Mouse (Mus musculus): ENCODE data around the gene 4930404H24Rik. TPM values are rescaled to one million over a fixed set of nuclear protein-coding genes. Genes with fewer than 3 reads are reported as not detected.
A peak's percentile ranks its signal among the peaks of the same experiment; 100 is the strongest.
"Not testable (repeated sequence)": the region's sequence is repeated elsewhere in the genome, so short reads cannot be mapped to it uniquely, and the experiment has no call there.

Gene 4930404H24Rik
- polyA plus RNA-seq, 1 experiment from 2014 or later: not detected

GRCm38 (mm10) chr2:153490940-153491339 is 1.6 kb upstream of the 4930404H24Rik start:
- Histone ChIP-seq H3K4me1 (ENCODE audit: control insufficient read depth, insufficient read depth, low read length) (peaks cover 34% of the 10 kb centered on the region), H3K27ac (ENCODE audit: low read depth, low read length) (no peak overlapping the region), H3K36me3 (ENCODE audit: control insufficient read depth, insufficient read depth, low read length) (no peaks in the 10 kb centered on the region), H3K9me3 (ENCODE audit: control insufficient read depth, low read length) (no peaks in the 10 kb centered on the region), H3K27me3 (ENCODE audit: control insufficient read depth, insufficient read depth, low read length) (peaks cover 32% of the 10 kb centered on the region), H3K4me2 (0 out of 2 replicates have a peak overlapping the region, but pooled peaks have one; percentile 4), H3K9ac (ENCODE audit: low read length) (no peak overlapping the region), H3K4me3 (ENCODE audit: low read depth, low read length) (no peak overlapping the region)
- no peak for DNase-seq (ENCODE audit: low spot score, missing footprints)
- 19% methylated on average over 5 of the region's 5 CpGs for WGBS
- no peak for ATAC-seq (ENCODE audit: low FRiP score)

GRCm38 (mm10) chr2:153491512-153492178 is 945 bp upstream of the 4930404H24Rik start:
- ATAC-seq (ENCODE audit: low FRiP score) (peak; percentile 7; the same call in 1 of the 2 replicates), DNase-seq (ENCODE audit: low spot score, missing footprints) (no peak)
- no peaks in the 10 kb centered on the region for H3K9me3 ChIP-seq (ENCODE audit: control insufficient read depth, low read length)
- 8% methylated on average over 18 of the region's 18 CpGs for WGBS
- H3K4me2 ChIP-seq: peak overlapping the region; percentile 68
- no peaks in the 10 kb centered on the region for H3K36me3 ChIP-seq (ENCODE audit: control insufficient read depth, insufficient read depth, low read length)
- peaks cover 33% of the 10 kb centered on the region for H3K27me3 ChIP-seq (ENCODE audit: control insufficient read depth, insufficient read depth, low read length)
- H3K9ac ChIP-seq (ENCODE audit: low read length): peak overlapping the region; percentile 53
- H3K4me3 ChIP-seq (ENCODE audit: low read depth, low read length): peak overlapping the region; percentile 47
- H3K27ac ChIP-seq (ENCODE audit: low read depth, low read length): peak overlapping the region; percentile 55
- H3K4me1 ChIP-seq (ENCODE audit: control insufficient read depth, insufficient read depth, low read length): peaks cover 41% of the 10 kb centered on the region

GRCm38 (mm10) chr2:153492179-153492517 is 442 bp upstream of the 4930404H24Rik start:
- Histone ChIP-seq H3K4me2 (peak overlapping the region; percentile 68), H3K4me1 (ENCODE audit: control insufficient read depth, insufficient read depth, low read length) (peaks cover 46% of the 10 kb centered on the region), H3K36me3 (ENCODE audit: control insufficient read depth, insufficient read depth, low read length) (no peaks in the 10 kb centered on the region), H3K9ac (ENCODE audit: low read length) (peak overlapping the region; percentile 53), H3K4me3 (ENCODE audit: low read depth, low read length) (peak overlapping the region; percentile 47), H3K27ac (ENCODE audit: low read depth, low read length) (peak overlapping the region; percentile 55), H3K27me3 (ENCODE audit: control insufficient read depth, insufficient read depth, low read length) (peaks cover 33% of the 10 kb centered on the region), H3K9me3 (ENCODE audit: control insufficient read depth, low read length) (no peaks in the 10 kb centered on the region)
- 2% methylated on average over 20 of the region's 24 CpGs for WGBS
- DNase-seq (ENCODE audit: low spot score, missing footprints) (no peak), ATAC-seq (ENCODE audit: low FRiP score) (peak; percentile 59)

GRCm38 (mm10) chr2:153493393-153493731 is 772 bp downstream of the 4930404H24Rik start:
- H3K27me3 ChIP-seq (ENCODE audit: control insufficient read depth, insufficient read depth, low read length): peaks cover 33% of the 10 kb centered on the region
- H3K9ac ChIP-seq (ENCODE audit: low read length): peak overlapping the region; percentile 53
- peaks cover 55% of the 10 kb centered on the region for H3K4me1 ChIP-seq (ENCODE audit: control insufficient read depth, insufficient read depth, low read length)
- no peaks in the 10 kb centered on the region for H3K36me3 ChIP-seq (ENCODE audit: control insufficient read depth, insufficient read depth, low read length)
- H3K4me3 ChIP-seq (ENCODE audit: low read depth, low read length): peak overlapping the region; percentile 47; the same call in 1 of the 2 replicates
- no peaks in the 10 kb centered on the region for H3K9me3 ChIP-seq (ENCODE audit: control insufficient read depth, low read length)
- peak overlapping the region; percentile 68 for H3K4me2 ChIP-seq
- 24% methylated on average over 2 of the region's 2 CpGs for WGBS
- ATAC-seq (ENCODE audit: low FRiP score) (no peak), DNase-seq (ENCODE audit: low spot score, missing footprints) (no peak)
- H3K27ac ChIP-seq (ENCODE audit: low read depth, low read length): peak overlapping the region; percentile 55

- H3K9ac ChIP-seq (ENCODE audit: low read length): 0 out of 2 replicates have a peak overlapping the region, but pooled peaks have one; percentile 22
Measured at GRCm38 (mm10) chr2:153493781-153494292, 1.2 kb downstream of the 4930404H24Rik start.

GRCm38 (mm10) chr2:153494293-153494811 is 1.8 kb downstream of the 4930404H24Rik start:
- ATAC-seq (ENCODE audit: low FRiP score) (no peak), DNase-seq (ENCODE audit: low spot score, missing footprints) (peak; percentile 87)
- WGBS: 37% methylated on average over 9 of the region's 9 CpGs
- H3K4me1 ChIP-seq (ENCODE audit: control insufficient read depth, insufficient read depth, low read length): peaks cover 55% of the 10 kb centered on the region
- H3K9ac ChIP-seq (ENCODE audit: low read length): peak overlapping the region; percentile 22; the same call in 1 of the 2 replicates
- H3K36me3 ChIP-seq (ENCODE audit: control insufficient read depth, insufficient read depth, low read length): no peaks in the 10 kb centered on the region
- H3K9me3 ChIP-seq (ENCODE audit: control insufficient read depth, low read length): no peaks in the 10 kb centered on the region
- H3K27ac ChIP-seq (ENCODE audit: low read depth, low read length): 0 out of 2 replicates have a peak overlapping the region, but pooled peaks have one; percentile 9
- H3K4me2 ChIP-seq: no peak overlapping the region
- no peak overlapping the region for H3K4me3 ChIP-seq (ENCODE audit: low read depth, low read length)
- peaks cover 33% of the 10 kb centered on the region for H3K27me3 ChIP-seq (ENCODE audit: control insufficient read depth, insufficient read depth, low read length)

More at GRCm38 (mm10) chr2:153493781-153494292, 1.2 kb downstream of the 4930404H24Rik start:
- H3K9me3 ChIP-seq (ENCODE audit: control insufficient read depth, low read length): no peaks in the 10 kb centered on the region
- no peak overlapping the region for H3K4me3 ChIP-seq (ENCODE audit: low read depth, low read length)
- no peaks in the 10 kb centered on the region for H3K36me3 ChIP-seq (ENCODE audit: control insufficient read depth, insufficient read depth, low read length)
- 16% methylated on average over 6 of the region's 6 CpGs for WGBS
- H3K4me2 ChIP-seq: no peak overlapping the region
- peak overlapping the region; percentile 55; the same call in 1 of the 2 replicates for H3K27ac ChIP-seq (ENCODE audit: low read depth, low read length)
- H3K4me1 ChIP-seq (ENCODE audit: control insufficient read depth, insufficient read depth, low read length): peaks cover 55% of the 10 kb centered on the region
- ATAC-seq (ENCODE audit: low FRiP score) (no peak), DNase-seq (ENCODE audit: low spot score, missing footprints) (no peak)
- H3K27me3 ChIP-seq (ENCODE audit: control insufficient read depth, insufficient read depth, low read length): peaks cover 33% of the 10 kb centered on the region

GRCm38 (mm10) chr2:153495391-153495790 is 2.8 kb downstream of the 4930404H24Rik start:
- H3K9me3 ChIP-seq (ENCODE audit: control insufficient read depth, low read length); H3K36me3 ChIP-seq (ENCODE audit: control insufficient read depth, insufficient read depth, low read length); ATAC-seq (ENCODE audit: low FRiP score); H3K4me2 ChIP-seq; H3K9ac ChIP-seq (ENCODE audit: low read length); DNase-seq (ENCODE audit: low spot score, missing footprints); H3K4me3 ChIP-seq (ENCODE audit: low read depth, low read length); H3K27ac ChIP-seq (ENCODE audit: low read depth, low read length): not testable (repeated sequence)
- Histone ChIP-seq H3K4me1 (ENCODE audit: control insufficient read depth, insufficient read depth, low read length) (peaks cover 55% of the 10 kb centered on the region), H3K27me3 (ENCODE audit: control insufficient read depth, insufficient read depth, low read length) (peaks cover 33% of the 10 kb centered on the region)
- WGBS: 86% methylated on average over 4 of the region's 4 CpGs

- DNase-seq (ENCODE audit: low spot score, missing footprints) (no peak), ATAC-seq (ENCODE audit: low FRiP score) (no peak)
- Histone ChIP-seq H3K36me3 (ENCODE audit: control insufficient read depth, insufficient read depth, low read length) (no peaks in the 10 kb centered on the region), H3K9me3 (ENCODE audit: control insufficient read depth, low read length) (no peaks in the 10 kb centered on the region), H3K27me3 (ENCODE audit: control insufficient read depth, insufficient read depth, low read length) (peaks cover 29% of the 10 kb centered on the region), H3K9ac (ENCODE audit: low read length) (no peak overlapping the region), H3K4me3 (ENCODE audit: low read depth, low read length) (no peak overlapping the region), H3K4me1 (ENCODE audit: control insufficient read depth, insufficient read depth, low read length) (peaks cover 55% of the 10 kb centered on the region), H3K4me2 (no peak overlapping the region), H3K27ac (ENCODE audit: low read depth, low read length) (peak overlapping the region; percentile 7; the same call in 1 of the 2 replicates)
- WGBS: 94% methylated on average over 4 of the region's 4 CpGs
Measured at GRCm38 (mm10) chr2:153495818-153496217, 3.2 kb downstream of the 4930404H24Rik start.

- Histone ChIP-seq H3K9me3 (ENCODE audit: control insufficient read depth, low read length) (no peaks in the 10 kb centered on the region), H3K9ac (ENCODE audit: low read length) (peak overlapping the region; percentile 37; the same call in 1 of the 2 replicates), H3K4me1 (ENCODE audit: control insufficient read depth, insufficient read depth, low read length) (peaks cover 52% of the 10 kb centered on the region), H3K27ac (ENCODE audit: low read depth, low read length) (peak overlapping the region; percentile 64), H3K4me3 (ENCODE audit: low read depth, low read length) (no peak overlapping the region), H3K27me3 (ENCODE audit: control insufficient read depth, insufficient read depth, low read length) (peaks cover 24% of the 10 kb centered on the region), H3K36me3 (ENCODE audit: control insufficient read depth, insufficient read depth, low read length) (no peaks in the 10 kb centered on the region), H3K4me2 (no peak overlapping the region)
- DNase-seq (ENCODE audit: low spot score, missing footprints): no peak
- WGBS: 85% methylated on average over 6 of the region's 6 CpGs
- ATAC-seq (ENCODE audit: low FRiP score): no peak
Measured at GRCm38 (mm10) chr2:153496301-153496700, 3.7 kb downstream of the 4930404H24Rik start.

All from midbrain, embryonic 11.5 days (tissue).